Mouse (Mus musculus): Measurements from ENCODE around the gene Ikzf3. TPM values are rescaled to one million over a fixed set of nuclear protein-coding genes. Genes with fewer than 3 reads are reported as not detected.

The Ikzf3 gene
- polyA plus RNA-seq, 1 experiment from 2014 or later: 0.73 TPM

GRCm38 (mm10) chr11:98580301-98581121 is 34.7 kb upstream of the Ikzf3 start:
- Histone ChIP-seq H3K36me3 (ENCODE audit: control insufficient read depth, insufficient read depth, low read length) (peaks cover 23% of the 10 kb centered on the region), H3K9me3 (ENCODE audit: control insufficient read depth, low read length) (no peaks in the 10 kb centered on the region), H3K9ac (ENCODE audit: low read depth, low read length) (no peak overlapping the region), H3K4me1 (ENCODE audit: control insufficient read depth, insufficient read depth, low read length) (peaks cover 4% of the 10 kb centered on the region), H3K27ac (ENCODE audit: low read depth, low read length) (no peak overlapping the region), H3K4me2 (replicated peaks; ENCODE audit: low read depth, low read length) (no peak overlapping the region), H3K4me3 (ENCODE audit: low read length) (no peak overlapping the region), H3K27me3 (ENCODE audit: control insufficient read depth, insufficient read depth, low read length) (no peaks in the 10 kb centered on the region)
- 79% methylated on average over 16 of the region's 16 CpGs for WGBS
- ATAC-seq (ENCODE audit: low FRiP score, low TSS enrichment): no peak

- Histone ChIP-seq H3K36me3 (ENCODE audit: control insufficient read depth, insufficient read depth, low read length) (peaks cover 15% of the 10 kb centered on the region), H3K9me3 (ENCODE audit: control insufficient read depth, low read length) (no peaks in the 10 kb centered on the region), H3K27ac (ENCODE audit: low read depth, low read length) (no peak overlapping the region), H3K4me2 (replicated peaks; ENCODE audit: low read depth, low read length) (no peak overlapping the region), H3K27me3 (ENCODE audit: control insufficient read depth, insufficient read depth, low read length) (no peaks in the 10 kb centered on the region), H3K4me3 (ENCODE audit: low read length) (no peak overlapping the region), H3K9ac (ENCODE audit: low read depth, low read length) (no peak overlapping the region), H3K4me1 (ENCODE audit: control insufficient read depth, insufficient read depth, low read length) (no peaks in the 10 kb centered on the region)
- ATAC-seq (ENCODE audit: low FRiP score, low TSS enrichment): no peak
- WGBS: 85% methylated on average over 5 of the region's 5 CpGs
These were observed 31.9 kb upstream of the Ikzf3 start for GRCm38 (mm10) chr11:98577776-98578175.

GRCm38 (mm10) chr11:98569461-98569860 is 23.6 kb upstream of the Ikzf3 start:
- no peaks in the 10 kb centered on the region for H3K4me1 ChIP-seq (ENCODE audit: control insufficient read depth, insufficient read depth, low read length)
- WGBS: 86% methylated on average over 6 of the region's 6 CpGs

GRCm38 (mm10) chr11:98568326-98568725 is 22.5 kb upstream of the Ikzf3 start:
- peaks cover 2% of the 10 kb centered on the region; the same call in 1 of the 2 replicates for H3K9me3 ChIP-seq (ENCODE audit: control insufficient read depth, low read length)

More at GRCm38 (mm10) chr11:98569461-98569860, 23.6 kb upstream of the Ikzf3 start:
- no peak overlapping the region for H3K27ac ChIP-seq (ENCODE audit: low read depth, low read length)
- no peaks in the 10 kb centered on the region for H3K36me3 ChIP-seq (ENCODE audit: control insufficient read depth, insufficient read depth, low read length)
- no peak for ATAC-seq (ENCODE audit: low FRiP score, low TSS enrichment)
- H3K9ac ChIP-seq (ENCODE audit: low read depth, low read length): no peak overlapping the region
- no peak overlapping the region for H3K4me3 ChIP-seq (ENCODE audit: low read length)
- peaks cover 2% of the 10 kb centered on the region; the same call in 1 of the 2 replicates for H3K9me3 ChIP-seq (ENCODE audit: control insufficient read depth, low read length)
- no peak overlapping the region for H3K4me2 ChIP-seq (replicated peaks; ENCODE audit: low read depth, low read length)
- no peaks in the 10 kb centered on the region for H3K27me3 ChIP-seq (ENCODE audit: control insufficient read depth, insufficient read depth, low read length)

GRCm38 (mm10) chr11:98563921-98564414 is 18.1 kb upstream of the Ikzf3 start:
- H3K4me1 ChIP-seq (ENCODE audit: control insufficient read depth, insufficient read depth, low read length): no peaks in the 10 kb centered on the region
- WGBS: 43% methylated on average over 13 of the region's 13 CpGs
- peaks cover 2% of the 10 kb centered on the region; the same call in 1 of the 2 replicates for H3K9me3 ChIP-seq (ENCODE audit: control insufficient read depth, low read length)
- no peak overlapping the region for H3K9ac ChIP-seq (ENCODE audit: low read depth, low read length)
- no peak overlapping the region for H3K27ac ChIP-seq (ENCODE audit: low read depth, low read length)
- ATAC-seq (ENCODE audit: low FRiP score, low TSS enrichment): no peak
- no peaks in the 10 kb centered on the region for H3K36me3 ChIP-seq (ENCODE audit: control insufficient read depth, insufficient read depth, low read length)
- no peak overlapping the region for H3K4me3 ChIP-seq (ENCODE audit: low read length)
- H3K4me2 ChIP-seq (replicated peaks; ENCODE audit: low read depth, low read length): no peak overlapping the region
- H3K27me3 ChIP-seq (ENCODE audit: control insufficient read depth, insufficient read depth, low read length): no peaks in the 10 kb centered on the region

More at GRCm38 (mm10) chr11:98568326-98568725, 22.5 kb upstream of the Ikzf3 start:
- no peaks in the 10 kb centered on the region for H3K4me1 ChIP-seq (ENCODE audit: control insufficient read depth, insufficient read depth, low read length)
- 88% methylated on average over 8 of the region's 8 CpGs for WGBS
- no peaks in the 10 kb centered on the region for H3K36me3 ChIP-seq (ENCODE audit: control insufficient read depth, insufficient read depth, low read length)
- H3K4me3 ChIP-seq (ENCODE audit: low read length): no peak overlapping the region
- no peaks in the 10 kb centered on the region for H3K27me3 ChIP-seq (ENCODE audit: control insufficient read depth, insufficient read depth, low read length)
- H3K4me2 ChIP-seq (replicated peaks; ENCODE audit: low read depth, low read length): no peak overlapping the region
- no peak overlapping the region for H3K27ac ChIP-seq (ENCODE audit: low read depth, low read length)
- ATAC-seq (ENCODE audit: low FRiP score, low TSS enrichment): no peak
- no peak overlapping the region for H3K9ac ChIP-seq (ENCODE audit: low read depth, low read length)

- H3K36me3 ChIP-seq (ENCODE audit: control insufficient read depth, insufficient read depth, low read length): no peaks in the 10 kb centered on the region
- no peak overlapping the region for H3K4me3 ChIP-seq (ENCODE audit: low read length)
- H3K4me1 ChIP-seq (ENCODE audit: control insufficient read depth, insufficient read depth, low read length): no peaks in the 10 kb centered on the region
- no peaks in the 10 kb centered on the region for H3K9me3 ChIP-seq (ENCODE audit: control insufficient read depth, low read length)
- ATAC-seq (ENCODE audit: low FRiP score, low TSS enrichment): no peak
- no peaks in the 10 kb centered on the region for H3K27me3 ChIP-seq (ENCODE audit: control insufficient read depth, insufficient read depth, low read length)
- H3K27ac ChIP-seq (ENCODE audit: low read depth, low read length): no peak overlapping the region
- 84% methylated on average over 3 of the region's 3 CpGs for WGBS
- no peak overlapping the region for H3K9ac ChIP-seq (ENCODE audit: low read depth, low read length)
- H3K4me2 ChIP-seq (replicated peaks; ENCODE audit: low read depth, low read length): no peak overlapping the region
These were observed 17.2 kb upstream of the Ikzf3 start for GRCm38 (mm10) chr11:98563025-98563424.

GRCm38 (mm10) chr11:98560942-98561341 is 15.1 kb upstream of the Ikzf3 start:
- Histone ChIP-seq H3K36me3 (ENCODE audit: control insufficient read depth, insufficient read depth, low read length) (no peaks in the 10 kb centered on the region), H3K9ac (ENCODE audit: low read depth, low read length) (no peak overlapping the region), H3K4me2 (replicated peaks; ENCODE audit: low read depth, low read length) (no peak overlapping the region), H3K27ac (ENCODE audit: low read depth, low read length) (no peak overlapping the region), H3K9me3 (ENCODE audit: control insufficient read depth, low read length) (no peaks in the 10 kb centered on the region), H3K4me3 (ENCODE audit: low read length) (no peak overlapping the region), H3K27me3 (ENCODE audit: control insufficient read depth, insufficient read depth, low read length) (no peaks in the 10 kb centered on the region), H3K4me1 (ENCODE audit: control insufficient read depth, insufficient read depth, low read length) (no peaks in the 10 kb centered on the region)
- no peak for ATAC-seq (ENCODE audit: low FRiP score, low TSS enrichment)
- WGBS: 29% methylated on average over 7 of the region's 7 CpGs

- no peaks in the 10 kb centered on the region for H3K36me3 ChIP-seq (ENCODE audit: control insufficient read depth, insufficient read depth, low read length)
- no peak overlapping the region for H3K27ac ChIP-seq (ENCODE audit: low read depth, low read length)
- H3K4me2 ChIP-seq (replicated peaks; ENCODE audit: low read depth, low read length): no peak overlapping the region
- no peak overlapping the region for H3K4me3 ChIP-seq (ENCODE audit: low read length)
- 73% methylated on average over 12 of the region's 12 CpGs for WGBS
- peaks cover 4% of the 10 kb centered on the region; the same call in 1 of the 2 replicates for H3K4me1 ChIP-seq (ENCODE audit: control insufficient read depth, insufficient read depth, low read length)
- H3K9me3 ChIP-seq (ENCODE audit: control insufficient read depth, low read length): no peaks in the 10 kb centered on the region
- no peak overlapping the region for H3K9ac ChIP-seq (ENCODE audit: low read depth, low read length)
- peaks cover 3% of the 10 kb centered on the region for H3K27me3 ChIP-seq (ENCODE audit: control insufficient read depth, insufficient read depth, low read length)
- ATAC-seq (ENCODE audit: low FRiP score, low TSS enrichment): no peak
These were observed 9.4 kb upstream of the Ikzf3 start for GRCm38 (mm10) chr11:98555124-98555700.

- Histone ChIP-seq H3K27me3 (ENCODE audit: control insufficient read depth, insufficient read depth, low read length) (peaks cover 12% of the 10 kb centered on the region), H3K9me3 (ENCODE audit: control insufficient read depth, low read length) (no peaks in the 10 kb centered on the region), H3K4me2 (replicated peaks; ENCODE audit: low read depth, low read length) (no peak overlapping the region), H3K36me3 (ENCODE audit: control insufficient read depth, insufficient read depth, low read length) (no peaks in the 10 kb centered on the region), H3K9ac (ENCODE audit: low read depth, low read length) (no peak overlapping the region), H3K27ac (ENCODE audit: low read depth, low read length) (no peak overlapping the region), H3K4me3 (ENCODE audit: low read length) (no peak overlapping the region), H3K4me1 (ENCODE audit: control insufficient read depth, insufficient read depth, low read length) (peaks cover 4% of the 10 kb centered on the region; the same call in 1 of the 2 replicates)
- 88% methylated on average over 4 of the region's 4 CpGs for WGBS
- ATAC-seq (ENCODE audit: low FRiP score, low TSS enrichment): no peak
These were observed 8.1 kb upstream of the Ikzf3 start for GRCm38 (mm10) chr11:98553966-98554365.

Measured in kidney, embryonic 14.5 days (tissue).